Mouse (Mus musculus) heart, embryonic 16.5 days (tissue): ENCODE measurements at regions not wholly inside any gene's neighbourhood (a gene's known extent, or its start where the extent isn't known, plus 50 kb on each side); places are given as distances from the start of the nearest gene placed in this dataset.
A peak's percentile ranks its signal among the peaks of the same experiment; 100 is the strongest.
"Not testable (repeated sequence)": the region's sequence is repeated elsewhere in the genome, so short reads cannot be mapped to it uniquely, and the experiment has no call there.

ENCODE experiments used
- ATAC-seq: fragments of 200-750 bp; cut with Nextera tagmentation; replicated peaks from 2 replicates; pipeline ENCODE4 v1.8.0; 2017; ENCODE audit warnings: moderate number of reproducible peaks; ENCODE audit not compliant: insufficient read depth, low FRiP score; ENCODE audit errors: extremely low read depth
- H3K27ac ChIP-seq: fragments of 300-500 bp; sonication (generic); 2 replicates; pipeline ENCODE4 v1.5.1; 2014; ENCODE audit warnings: mild to moderate bottlenecking, low read length, control low read depth, moderate library complexity
- H3K27me3 ChIP-seq: fragments of 300-500 bp; sonication (generic); 2 replicates; pipeline ENCODE4 v1.6.1; 2014; ENCODE audit warnings: low read length, mixed read lengths; ENCODE audit not compliant: control insufficient read depth, insufficient read depth
- H3K36me3 ChIP-seq: fragments of 300-500 bp; sonication (generic); 2 replicates; pipeline ENCODE4 v1.6.1; 2014; ENCODE audit not compliant: control insufficient read depth, insufficient read depth
- H3K4me1 ChIP-seq: fragments of 300-500 bp; sonication (generic); 2 replicates; pipeline ENCODE4 v1.6.1; 2014; ENCODE audit warnings: low read length, mixed read lengths; ENCODE audit not compliant: control insufficient read depth, insufficient read depth
- H3K4me2 ChIP-seq: fragments of 300-500 bp; sonication (generic); 2 replicates; pipeline ENCODE4 v1.6.1; 2014; ENCODE audit warnings: low read depth, mild to moderate bottlenecking, control low read depth, low read length
- H3K4me3 ChIP-seq: fragments of 300-500 bp; sonication (generic); 2 replicates; pipeline ENCODE4 v1.5.1; 2014; ENCODE audit warnings: mild to moderate bottlenecking, control low read depth, low read length
- H3K9ac ChIP-seq: fragments of 300-500 bp; sonication (generic); 2 replicates; pipeline ENCODE4 v1.6.1; 2014; ENCODE audit warnings: low read length, control low read depth
- H3K9me3 ChIP-seq: fragments of 300-500 bp; sonication (generic); replicated peaks from 2 replicates; pipeline ENCODE4 v1.6.1; 2016; ENCODE audit warnings: low read length; ENCODE audit not compliant: control insufficient read depth
- WGBS: fragments of 180-500 bp; shearing (Covaris S2); extraction: QIAGEN DNeasy Blood & Tissue Kit; methylation state at CpG from one replicate; pipeline ENCODE4 v1.1.7; 2014; 5-methylcytosine and 5-hydroxymethylcytosine counted together

DNA sequence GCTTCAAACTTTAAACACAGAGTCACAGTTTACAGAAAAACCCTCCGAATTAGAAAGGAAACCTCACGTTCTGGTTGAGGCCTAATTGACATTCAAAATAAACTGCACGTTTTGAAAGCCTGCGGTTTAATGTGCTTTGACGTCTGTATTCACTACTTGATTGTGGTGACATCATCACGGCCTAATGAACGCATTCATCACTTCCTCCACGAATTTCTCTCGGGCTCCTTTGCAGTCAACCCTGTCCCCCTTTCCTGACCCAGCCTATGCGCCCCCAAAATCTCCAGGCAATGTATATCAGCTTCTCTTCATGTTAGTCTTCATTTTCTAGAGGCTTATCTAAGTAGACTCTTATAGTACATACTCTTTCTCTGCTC lies 71.6 kb upstream of the Slc1a3 start:
- Histone ChIP-seq H3K27me3 (no peaks in the 10 kb centered on the region), H3K9me3 (no peaks in the 10 kb centered on the region), H3K27ac (no peak overlapping the region), H3K36me3 (no peaks in the 10 kb centered on the region), H3K9ac (no peak overlapping the region), H3K4me3 (no peak overlapping the region), H3K4me2 (no peak overlapping the region), H3K4me1 (no peaks in the 10 kb centered on the region)
- 81% methylated on average over 10 of the region's 10 CpGs for WGBS
- ATAC-seq: no peak

- Histone ChIP-seq H3K4me1 (no peaks in the 10 kb centered on the region), H3K9ac (no peak overlapping the region), H3K4me3 (no peak overlapping the region), H3K9me3 (no peaks in the 10 kb centered on the region), H3K36me3 (no peaks in the 10 kb centered on the region), H3K27ac (no peak overlapping the region), H3K4me2 (no peak overlapping the region), H3K27me3 (no peaks in the 10 kb centered on the region)
- no peak for ATAC-seq
- WGBS: 89% methylated on average over 28 of the region's 28 CpGs
Observed at GRCm38 (mm10) chr15:8781159-8782130, 70.9 kb upstream of the Slc1a3 start.

DNA sequence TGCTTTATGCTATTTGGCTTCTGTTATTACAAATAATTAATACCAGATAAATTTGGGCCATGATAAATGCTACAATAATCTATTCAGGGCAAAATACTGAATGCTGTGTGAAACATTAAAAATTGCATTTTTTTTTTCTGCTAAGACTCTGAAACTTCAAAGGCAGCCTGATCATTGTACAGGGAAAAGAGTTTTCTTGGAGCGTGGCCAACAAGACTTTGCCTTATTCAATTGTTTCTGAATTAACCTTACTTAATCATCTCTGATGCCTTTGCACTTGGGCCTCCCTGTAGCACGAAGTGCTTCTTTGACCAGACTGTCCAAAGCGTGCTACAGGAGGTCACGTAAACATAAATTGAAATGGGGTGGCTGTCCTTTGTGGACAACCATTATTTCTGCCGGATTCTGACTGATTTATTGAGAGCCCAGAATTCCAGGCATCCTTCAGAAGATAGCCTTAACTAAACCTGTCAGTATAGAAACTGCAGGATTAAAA lies 69.9 kb upstream of the Slc1a3 start:
- no peaks in the 10 kb centered on the region for H3K4me1 ChIP-seq
- ATAC-seq: no peak
- H3K27ac ChIP-seq: no peak overlapping the region
- H3K4me3 ChIP-seq: no peak overlapping the region
- 66% methylated on average over 5 of the region's 5 CpGs for WGBS
- H3K9me3 ChIP-seq: no peaks in the 10 kb centered on the region
- H3K4me2 ChIP-seq: no peak overlapping the region
- H3K27me3 ChIP-seq: no peaks in the 10 kb centered on the region
- no peaks in the 10 kb centered on the region for H3K36me3 ChIP-seq
- H3K9ac ChIP-seq: no peak overlapping the region

DNA sequence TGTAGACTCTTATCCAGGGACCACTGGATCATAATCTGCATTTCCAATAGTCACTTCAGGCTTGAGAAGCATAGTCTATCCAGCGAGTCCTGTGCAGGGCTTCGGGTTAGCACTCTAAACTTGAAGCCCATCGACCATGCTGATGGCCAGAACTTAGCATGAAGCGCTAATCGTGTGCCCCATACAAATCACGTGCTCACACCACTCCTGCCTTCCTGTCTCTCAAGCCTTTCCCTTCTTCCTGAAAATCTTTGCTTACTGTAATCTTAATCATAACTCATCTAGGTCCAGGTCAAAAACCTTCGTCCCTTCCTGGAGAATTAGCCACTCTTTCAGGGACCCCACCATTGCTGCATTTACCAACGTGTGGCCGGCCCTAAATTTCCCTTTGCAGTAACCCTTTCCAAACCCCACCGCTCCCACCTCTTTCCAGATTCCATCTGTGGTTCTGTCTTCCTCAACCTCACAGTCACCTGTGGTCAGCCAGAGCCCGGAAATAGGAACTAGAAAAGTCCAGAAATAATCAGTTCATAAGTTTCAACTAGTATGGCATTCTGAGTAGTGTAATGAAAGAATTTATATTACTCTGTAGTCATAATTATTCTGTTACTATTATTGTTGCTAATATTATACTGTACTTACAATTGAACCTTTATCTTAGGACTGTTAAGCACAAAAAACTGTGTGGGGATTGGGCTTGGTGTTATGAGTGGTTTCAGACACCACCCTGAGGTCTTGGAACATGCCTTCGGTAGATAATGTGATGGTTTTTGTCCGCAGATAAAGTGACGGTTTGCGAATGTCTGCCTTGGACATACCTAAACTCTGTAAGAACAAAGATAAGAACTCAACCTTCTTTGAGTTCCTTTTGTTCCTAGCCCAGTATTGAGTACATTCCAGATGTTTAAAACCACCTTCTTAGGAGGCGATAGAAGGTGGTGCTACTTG lies 57.3 kb upstream of the Slc1a3 start:
- Histone ChIP-seq H3K4me3 (no peak overlapping the region), H3K4me2 (no peak overlapping the region), H3K36me3 (no peaks in the 10 kb centered on the region), H3K4me1 (no peaks in the 10 kb centered on the region), H3K27ac (no peak overlapping the region), H3K27me3 (no peaks in the 10 kb centered on the region), H3K9me3 (no peaks in the 10 kb centered on the region), H3K9ac (no peak overlapping the region)
- no peak for ATAC-seq
- WGBS: 81% methylated on average over 16 of the region's 16 CpGs

DNA sequence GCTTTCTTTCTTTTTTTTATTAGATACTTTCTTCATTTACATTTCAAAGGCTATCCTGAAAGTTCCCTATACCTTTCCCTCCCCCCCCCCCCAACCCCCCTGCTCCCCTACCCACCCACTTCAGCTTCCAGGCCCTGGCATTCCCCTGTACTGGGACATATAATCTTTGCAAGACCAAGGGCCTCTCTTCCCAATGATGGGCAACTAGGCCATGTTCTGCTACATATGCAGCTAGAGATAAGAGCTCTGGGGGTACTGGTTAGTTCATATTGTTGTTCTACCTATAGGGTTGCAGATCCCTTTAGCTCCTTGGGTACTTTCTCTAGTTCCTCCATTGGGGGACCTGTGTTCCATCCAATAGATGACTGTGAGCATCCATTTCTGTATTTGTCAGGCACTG lies 55.6 kb upstream of the Slc1a3 start:
- ATAC-seq: not testable (repeated sequence)

GRCm38 (mm10) chr15:8761741-8762271 lies 51.2 kb upstream of the Slc1a3 start:
- 12% methylated on average over 9 of the region's 9 CpGs for WGBS
- peak overlapping the region; percentile 49 for H3K4me2 ChIP-seq
- ATAC-seq: peak; percentile 83
- no peaks in the 10 kb centered on the region for H3K27me3 ChIP-seq
- H3K4me3 ChIP-seq: no peak overlapping the region
- no peak overlapping the region for H3K9ac ChIP-seq
- H3K4me1 ChIP-seq: peaks cover 6% of the 10 kb centered on the region
- no peaks in the 10 kb centered on the region for H3K36me3 ChIP-seq
- H3K9me3 ChIP-seq: no peaks in the 10 kb centered on the region
- H3K27ac ChIP-seq: no peak overlapping the region

More for the DNA sequence above, 55.6 kb upstream of the Slc1a3 start:
- not testable (repeated sequence) for H3K4me1 ChIP-seq, H3K4me3 ChIP-seq, H3K27ac ChIP-seq, H3K36me3 ChIP-seq, H3K9me3 ChIP-seq, H3K27me3 ChIP-seq, H3K4me2 ChIP-seq, H3K9ac ChIP-seq

GRCm38 (mm10) chr15:8761132-8761531 lies 50.6 kb upstream of the Slc1a3 start:
- no peak for ATAC-seq
- Histone ChIP-seq H3K27me3 (no peaks in the 10 kb centered on the region), H3K36me3 (no peaks in the 10 kb centered on the region)

More at GRCm38 (mm10) chr15:8761132-8761531, 50.6 kb upstream of the Slc1a3 start:
- H3K27ac ChIP-seq: no peak overlapping the region
- H3K9me3 ChIP-seq: no peaks in the 10 kb centered on the region
- WGBS: 74% methylated on average over 5 of the region's 5 CpGs
- no peak overlapping the region for H3K4me2 ChIP-seq
- H3K4me1 ChIP-seq: peaks cover 6% of the 10 kb centered on the region
- no peak overlapping the region for H3K4me3 ChIP-seq
- no peak overlapping the region for H3K9ac ChIP-seq
